ENCODE assay signal across 29 mouse cellular contexts in the genomic region with DNA sequence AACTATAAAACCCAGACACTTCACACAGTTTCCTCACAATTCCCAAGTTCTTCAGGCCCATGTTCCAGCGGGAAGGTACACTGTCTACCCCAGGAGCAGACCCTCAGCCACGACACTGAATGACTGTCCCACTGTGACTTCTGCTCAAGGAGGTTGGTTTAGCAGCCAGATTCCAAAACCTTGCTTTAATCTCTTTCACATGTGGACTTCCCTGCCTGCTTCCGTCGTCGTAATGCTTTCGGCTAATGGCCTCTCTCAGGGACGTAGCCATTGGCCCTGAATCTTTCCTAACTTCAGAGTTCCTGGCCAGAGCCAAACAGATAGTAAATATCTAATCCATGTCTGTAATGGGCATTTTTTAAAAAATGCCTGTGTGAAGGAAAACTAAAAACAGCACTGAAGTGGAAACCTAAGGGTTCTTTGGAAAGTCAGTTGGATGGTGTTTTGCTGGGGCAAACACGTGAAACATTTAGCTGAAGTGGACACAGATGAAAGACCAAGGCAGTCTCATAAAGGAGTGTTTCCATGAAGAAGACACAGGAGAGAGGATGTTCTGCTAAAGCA. TPM values are rescaled to one million over a fixed set of nuclear protein-coding genes. Genes with fewer than 3 reads are reported as not detected.
DNase-seq lines count a peak whose midpoint lies in the region; ATAC-seq and TF ChIP-seq lines count a peak whose summit lies in the region.
"Had no signal": no experiment of that assay in that cellular context is flagged by ENCODE, and none has a peak within 500 bp of the region (broad histone marks: within the 10 kb centered on the region; RNA-seq: fewer than 3 reads in every experiment).

No protein-coding gene starts in this region.

- no peaks in the 10 kb centered on the region for H3K9me3 ChIP-seq in kidney, embryonic 15.5 days (replicated peaks)
- no peaks in the 10 kb centered on the region for H3K9me3 ChIP-seq in kidney, embryonic 16.5 days (ENCODE audit: low read length)
- no peaks in the 10 kb centered on the region for H3K9me3 ChIP-seq in limb, embryonic 10.5 days (replicated peaks)
- H3K9me3 ChIP-seq: embryonic facial prominence, embryonic 10.5 days; embryonic facial prominence, embryonic 15.5 days; forebrain, embryonic 12.5 days; hindbrain, embryonic 13.5 days; liver, embryonic 12.5 days; midbrain, embryonic 13.5 days; neural tube, embryonic 13.5 days had no signal

- no peaks in the 10 kb centered on the region for H3K27me3 ChIP-seq in heart, adult 2 months (ENCODE audit: control insufficient read depth, insufficient read depth, low read length)
- H3K27me3 ChIP-seq in kidney, embryonic 15.5 days: no peaks in the 10 kb centered on the region
- H3K27me3 ChIP-seq in kidney, embryonic 16.5 days (ENCODE audit: insufficient read depth, low read length): no peaks in the 10 kb centered on the region
- no peaks in the 10 kb centered on the region for H3K27me3 ChIP-seq in limb, embryonic 10.5 days (ENCODE audit: low read depth, poor library complexity, severe bottlenecking)
- H3K27me3 ChIP-seq: embryonic facial prominence, embryonic 15.5 days; forebrain, embryonic 12.5 days; hindbrain, embryonic 13.5 days; liver, embryonic 12.5 days; midbrain, embryonic 13.5 days; neural tube, embryonic 13.5 days had no signal

- DNase-seq in heart, adult 2 months: peak in 1 of 2 experiments; percentile 34
- no peak for DNase-seq in heart, postnatal 25 days (ENCODE audit: low spot score)
- peak; percentile 32 for DNase-seq in forelimb bud, embryonic 11.5 days (ENCODE audit: low read depth, low spot score)
- no peak for DNase-seq in limb, embryonic 10.5 days (ENCODE audit: low spot score)
- no peak for DNase-seq in cerebellum, postnatal 25 days
- DNase-seq: adrenal gland, postnatal 36 days; B cell, adult 2 months; cerebellum, adult 2 months; cerebellum, postnatal 14 days; forebrain, postnatal 0 days; heart, postnatal 14 days; kidney, postnatal 10 days; layer of hippocampus, adult 9-11 months; lung, adult 18-20 months; right cerebral cortex, postnatal 4 days; thymus, adult 18-20 months; thymus, postnatal 25 days had no signal

- TF ChIP-seq CTCF in heart, adult 2 months (IDR thresholded peaks at IDR 0.05): no peak

- peaks cover 15% of the 10 kb centered on the region for H3K4me1 ChIP-seq in heart, adult 2 months (ENCODE audit: control insufficient read depth, insufficient read depth, low read length)
- H3K4me1 ChIP-seq in kidney, embryonic 15.5 days: peaks cover 23% of the 10 kb centered on the region
- H3K4me1 ChIP-seq in kidney, embryonic 16.5 days (ENCODE audit: insufficient read depth, low read length): peaks cover 18% of the 10 kb centered on the region
- H3K4me1 ChIP-seq in limb, embryonic 10.5 days: peaks cover 20% of the 10 kb centered on the region; the same call in 1 of the 2 replicates

- intact Hi-C loops in heart, adult 2 months (cut with DNase I): no loop called here
- intact Hi-C loops in heart, postnatal 25 days (cut with DNase I): no loop called here

- peaks cover 1% of the 10 kb centered on the region for H3K79me2 ChIP-seq in heart, adult 2 months (replicated peaks; ENCODE audit: control insufficient read depth, insufficient read depth, low read length)

- TF ChIP-seq EP300 in heart, adult 2 months (IDR thresholded peaks at IDR 0.05; ENCODE audit: insufficient read depth, low read depth, low read length): no peak

- no peak overlapping the region for H3K4me2 ChIP-seq in kidney, embryonic 15.5 days
- H3K4me2 ChIP-seq in kidney, embryonic 16.5 days (replicated peaks; ENCODE audit: low read depth, low read length): no peak overlapping the region
- H3K4me2 ChIP-seq: embryonic facial prominence, embryonic 15.5 days; forebrain, embryonic 12.5 days; hindbrain, embryonic 13.5 days; liver, embryonic 12.5 days; midbrain, embryonic 13.5 days; neural tube, embryonic 13.5 days had no signal

- H3K4me3 ChIP-seq in heart, adult 2 months: no peak overlapping the region
- H3K4me3 ChIP-seq in kidney, embryonic 15.5 days (replicated peaks): no peak overlapping the region
- H3K4me3 ChIP-seq in kidney, embryonic 16.5 days (ENCODE audit: low read length): no peak overlapping the region
- H3K4me3 ChIP-seq in limb, embryonic 10.5 days: no peak overlapping the region
- H3K4me3 ChIP-seq: embryonic facial prominence, embryonic 10.5 days; embryonic facial prominence, embryonic 15.5 days; forebrain, embryonic 12.5 days; hindbrain, embryonic 13.5 days; liver, embryonic 12.5 days; midbrain, embryonic 13.5 days; neural tube, embryonic 13.5 days had no signal

- ATAC-seq in kidney, embryonic 15.5 days (replicated peaks; ENCODE audit: low FRiP score): no peak
- ATAC-seq in kidney, embryonic 16.5 days (ENCODE audit: low FRiP score, low TSS enrichment): no peak
- ATAC-seq: forebrain, postnatal 0 days; intestine, embryonic 16.5 days; liver, embryonic 12.5 days; midbrain, embryonic 13.5 days had no signal

- H3K9ac ChIP-seq in heart, adult 2 months (ENCODE audit: low read depth, low read length): no peak overlapping the region
- H3K9ac ChIP-seq in kidney, embryonic 15.5 days: no peak overlapping the region
- H3K9ac ChIP-seq in kidney, embryonic 16.5 days (replicated peaks; ENCODE audit: low read length): no peak overlapping the region
- H3K9ac ChIP-seq: embryonic facial prominence, embryonic 15.5 days; forebrain, embryonic 12.5 days; forebrain, postnatal 0 days; hindbrain, embryonic 13.5 days; liver, embryonic 12.5 days; midbrain, embryonic 13.5 days; neural tube, embryonic 13.5 days had no signal

- TF ChIP-seq POLR2A in heart, adult 2 months (IDR thresholded peaks at IDR 0.05; ENCODE audit: insufficient read depth, low read depth, low read length): no peak

- H3K36me3 ChIP-seq in heart, adult 2 months (ENCODE audit: control insufficient read depth, insufficient read depth, low read length): no peaks in the 10 kb centered on the region
- H3K36me3 ChIP-seq in kidney, embryonic 15.5 days: no peaks in the 10 kb centered on the region
- no peaks in the 10 kb centered on the region for H3K36me3 ChIP-seq in kidney, embryonic 16.5 days (ENCODE audit: insufficient read depth, low read length)
- no peaks in the 10 kb centered on the region for H3K36me3 ChIP-seq in limb, embryonic 10.5 days
- H3K36me3 ChIP-seq: embryonic facial prominence, embryonic 10.5 days; embryonic facial prominence, embryonic 15.5 days; forebrain, embryonic 12.5 days; hindbrain, embryonic 13.5 days; liver, embryonic 12.5 days; midbrain, embryonic 13.5 days; neural tube, embryonic 13.5 days had no signal

- 59% methylated on average over 8 of the region's 8 CpGs for WGBS in heart, adult 2 months
- 77% methylated on average over 8 of the region's 8 CpGs for WGBS in kidney, embryonic 15.5 days
- 81% methylated on average over 8 of the region's 8 CpGs for WGBS in kidney, embryonic 16.5 days
- WGBS in limb, embryonic 10.5 days: 59% methylated on average over 8 of the region's 8 CpGs

- peak overlapping the region; percentile 1 for H3K27ac ChIP-seq in heart, adult 2 months
- H3K27ac ChIP-seq in kidney, embryonic 15.5 days: peak overlapping the region; percentile 13; the same call in 1 of the 2 replicates
- H3K27ac ChIP-seq in kidney, embryonic 16.5 days (ENCODE audit: low read length): no peak overlapping the region; the same call in 1 of the 2 replicates
- H3K27ac ChIP-seq in limb, embryonic 10.5 days: 0 out of 2 replicates have a peak overlapping the region, but pooled peaks have one; percentile 36
- H3K27ac ChIP-seq: embryonic facial prominence, embryonic 10.5 days; embryonic facial prominence, embryonic 15.5 days; forebrain, embryonic 12.5 days; hindbrain, embryonic 13.5 days; liver, embryonic 12.5 days; macrophage; midbrain, embryonic 13.5 days; neural tube, embryonic 13.5 days; stomach, postnatal 0 days had no signal

RNA-seq across cellular contexts. Expression of gene Fam171a1, which starts 51.1 kb away (rescaled TPM):
- total RNA-seq in heart, adult 2 months (2021): 10 to 100 TPM; 14.1 to 14.3 TPM
- polyA plus RNA-seq in heart, adult 2 months (2012; rRNA removed): 10.8 and 19.2 TPM in 2 replicates
- total RNA-seq in heart, postnatal 25 days (2021): 10 to 100 TPM; 15.1 to 17.3 TPM
- 53.5 and 57.1 TPM in 2 replicates for polyA plus RNA-seq in kidney, embryonic 15.5 days (2015; fragmentation: Nextera tagmentation; extraction: Ambion mirVana)
- 58.6 and 62.0 TPM in 2 replicates for polyA plus RNA-seq in kidney, embryonic 16.5 days (2015; fragmentation: Nextera tagmentation; extraction: Ambion mirVana)
- polyA plus RNA-seq in limb, embryonic 10.5 days (2016; fragmentation: Nextera tagmentation; extraction: Ambion mirVana): 35.8 and 40.7 TPM in 2 replicates
